Mouse (Mus musculus) heart, adult 2 months (tissue): ENCODE measurements around the gene Vps37b.

ENCODE experiments used
- CTCF ChIP-seq: fragments of 200-600 bp; IDR thresholded peaks from 2 replicates; pipeline ENCODE4 v1.8.1; 2022; ENCODE audit warnings: antibody characterized with exemption, mild to moderate bottlenecking, moderate library complexity
- POLR2A ChIP-seq: fragments of 200-500 bp; IDR thresholded peaks from 2 replicates; pipeline ENCODE4 v1.6.1; 2011; ENCODE audit warnings: mild to moderate bottlenecking, low read depth, low read length, control low read depth; ENCODE audit not compliant: insufficient read depth

DNA sequence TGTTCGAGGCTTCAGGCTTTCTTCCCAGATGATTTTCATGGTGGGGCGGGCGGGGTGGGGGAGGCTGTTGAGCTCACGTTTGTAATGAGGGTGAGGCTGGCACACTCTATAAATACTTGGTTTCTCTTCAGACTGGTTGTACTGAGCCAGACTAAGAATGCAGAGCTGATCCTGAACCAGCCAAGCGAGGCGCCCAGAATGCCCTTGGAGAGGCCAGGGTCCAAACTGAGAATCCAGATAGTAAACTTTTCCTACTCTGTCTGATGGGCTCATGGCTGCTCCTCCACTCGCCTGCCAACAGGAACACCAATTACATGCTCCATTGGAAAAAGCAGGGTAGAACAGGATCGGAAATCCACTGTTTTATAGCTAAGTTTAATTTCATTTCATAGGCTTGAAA, 62.9 kb downstream of the Vps37b start:
- no peak for TF ChIP-seq POLR2A
- no peak for TF ChIP-seq CTCF
